Mouse (Mus musculus): Measurements from ENCODE around the gene Gucy2c. TPM values are rescaled to one million over a fixed set of nuclear protein-coding genes. Genes with fewer than 3 reads are reported as not detected.

The Gucy2c gene
- polyA plus RNA-seq (2015; fragmentation: Nextera tagmentation; extraction: Ambion mirVana): 0.97 and 1.6 TPM in 2 replicates

DNA sequence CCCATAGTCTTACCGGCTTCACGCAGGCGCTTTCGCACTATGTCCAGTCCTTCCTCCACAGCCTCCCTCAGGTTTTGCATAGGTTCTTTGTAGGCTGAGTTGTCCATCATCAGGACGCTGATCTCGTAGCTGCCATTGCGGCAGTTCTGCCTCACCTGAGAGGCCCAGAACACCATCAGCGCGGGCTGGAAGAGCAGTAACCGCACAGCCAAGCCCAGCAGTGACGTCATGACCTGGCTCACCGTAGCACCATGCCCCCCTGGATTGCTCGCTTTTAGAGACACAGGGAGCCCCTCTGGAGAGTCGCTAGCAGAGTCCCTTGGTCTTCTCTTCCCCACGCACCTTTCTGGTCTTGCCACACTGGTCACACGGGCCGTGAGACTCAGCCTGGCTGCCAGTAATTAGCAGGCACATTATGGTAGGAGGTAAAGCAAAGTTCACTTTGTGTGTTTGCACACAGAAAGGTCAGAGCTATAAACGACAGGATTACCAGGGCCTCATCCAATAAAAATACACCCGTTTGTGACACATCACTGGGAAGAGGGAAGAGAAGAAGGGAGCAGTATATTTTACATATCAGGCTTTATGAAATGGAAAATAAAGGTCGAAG is at the start of gene Gucy2c:
Gene Gucy2c (minus strand): TSS at position 389 of the 610 bp plus-strand sequence.
- Histone ChIP-seq H3K4me3 (no peak within 1 kb of the TSS), H3K9me3 (no peaks in the 10 kb centered on the region), H3K4me1 (no peaks in the 10 kb centered on the region), H3K4me2 (no peak within 1 kb of the TSS), H3K27me3 (replicated peaks) (no peaks in the 10 kb centered on the region), H3K9ac (no peak within 1 kb of the TSS), H3K27ac (no peak within 1 kb of the TSS), H3K36me3 (replicated peaks) (no peaks in the 10 kb centered on the region)
- 82% methylated on average over 20 of the region's 20 CpGs for WGBS
- ATAC-seq (replicated peaks): no peak

GRCm38 (mm10) chr6:136828681-136829080 is 47.1 kb upstream of the Gucy2c start:
- H3K4me1 ChIP-seq: peaks cover 12% of the 10 kb centered on the region
- peaks cover 13% of the 10 kb centered on the region for H3K27me3 ChIP-seq (replicated peaks)
- H3K9me3 ChIP-seq: no peaks in the 10 kb centered on the region
- peak overlapping the region; percentile 85 for H3K4me3 ChIP-seq
- peak overlapping the region; percentile 92 for H3K27ac ChIP-seq
- no peak for ATAC-seq (replicated peaks)
- peak overlapping the region; percentile 61 for H3K4me2 ChIP-seq
- H3K36me3 ChIP-seq (replicated peaks): peaks cover 9% of the 10 kb centered on the region; the same call in 1 of the 2 replicates
- 35% methylated on average over 4 of the region's 4 CpGs for WGBS
- H3K9ac ChIP-seq: peak overlapping the region; percentile 62

- Histone ChIP-seq H3K9me3 (no peaks in the 10 kb centered on the region), H3K27me3 (replicated peaks) (peaks cover 13% of the 10 kb centered on the region), H3K4me1 (peaks cover 12% of the 10 kb centered on the region), H3K9ac (peak within 1 kb of the TSS; percentile 92), H3K4me3 (peak within 1 kb of the TSS; percentile 85), H3K36me3 (replicated peaks) (peaks cover 11% of the 10 kb centered on the region; the same call in 1 of the 2 replicates), H3K27ac (peak within 1 kb of the TSS; percentile 92), H3K4me2 (peak within 1 kb of the TSS; percentile 67)
- peak; percentile 100 for ATAC-seq (replicated peaks)
- under 1% methylated on average over 45 of the region's 45 CpGs for WGBS
Measured at GRCm38 (mm10) chr6:136827881-136828561, 46.5 kb upstream of the Gucy2c start, which contains the start of gene Wbp11. Gene Wbp11, minus strand, starts transcription at chr6:136828233.

DNA sequence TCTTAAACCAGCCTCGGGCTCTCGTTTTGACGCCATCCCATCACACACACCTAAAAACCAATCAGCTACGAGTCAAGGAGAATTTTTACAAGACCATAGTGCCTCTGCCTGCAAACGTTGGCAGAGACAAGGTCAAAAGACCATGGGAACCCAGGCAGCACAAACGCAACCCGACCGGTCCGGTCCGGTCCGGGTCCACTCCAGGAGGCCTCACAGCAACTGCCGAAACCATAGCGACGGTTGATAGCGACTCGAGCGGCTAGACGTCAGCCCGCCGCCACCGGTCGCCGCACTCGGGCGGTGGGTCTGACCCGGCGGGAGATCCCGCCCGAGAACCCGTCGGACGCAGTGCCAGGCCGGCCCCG is 45.9 kb upstream of the Gucy2c start, which contains the start of gene BC049715:
Gene BC049715 (plus strand): TSS at position 111 of the 365 bp plus-strand sequence.
- Histone ChIP-seq H3K4me3 (peak within 1 kb of the TSS; percentile 85), H3K27ac (peak within 1 kb of the TSS; percentile 92), H3K27me3 (replicated peaks) (peaks cover 13% of the 10 kb centered on the region), H3K36me3 (replicated peaks) (peaks cover 17% of the 10 kb centered on the region; the same call in 1 of the 2 replicates), H3K9me3 (no peaks in the 10 kb centered on the region), H3K9ac (peak within 1 kb of the TSS; percentile 92), H3K4me1 (peaks cover 12% of the 10 kb centered on the region), H3K4me2 (peak within 1 kb of the TSS; percentile 67)
- under 1% methylated on average over 34 of the region's 34 CpGs for WGBS
- peak; percentile 15; the same call in 1 of the 2 replicates for ATAC-seq (replicated peaks)

DNA sequence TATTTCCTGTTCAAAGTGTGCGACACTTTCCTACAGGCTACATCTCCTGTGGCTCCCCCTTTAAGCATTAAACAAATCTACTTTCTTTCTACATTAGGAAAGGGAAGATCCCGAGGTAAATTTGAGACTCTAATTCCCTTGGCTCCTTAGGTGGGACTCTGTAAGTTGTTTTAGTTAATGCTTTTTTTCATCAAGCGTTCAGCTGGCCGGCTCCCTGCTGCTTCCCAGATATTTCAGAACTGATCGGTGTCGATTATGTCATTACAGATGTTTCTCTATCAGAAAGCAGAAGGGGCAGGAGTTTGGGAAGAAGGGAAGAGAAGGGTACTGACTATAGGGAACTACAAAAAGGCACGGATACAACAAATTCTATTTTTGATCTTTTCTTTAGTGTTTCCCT is 45.6 kb upstream of the Gucy2c start:
- 17% methylated on average over 7 of the region's 7 CpGs for WGBS
- Histone ChIP-seq H3K4me3 (peak overlapping the region; percentile 85), H3K9ac (peak overlapping the region; percentile 92), H3K36me3 (replicated peaks) (peaks cover 20% of the 10 kb centered on the region; the same call in 1 of the 2 replicates), H3K27me3 (replicated peaks) (peaks cover 13% of the 10 kb centered on the region), H3K27ac (no peak overlapping the region), H3K4me2 (peak overlapping the region; percentile 67), H3K9me3 (no peaks in the 10 kb centered on the region), H3K4me1 (peaks cover 12% of the 10 kb centered on the region)
- no peak for ATAC-seq (replicated peaks)

DNA sequence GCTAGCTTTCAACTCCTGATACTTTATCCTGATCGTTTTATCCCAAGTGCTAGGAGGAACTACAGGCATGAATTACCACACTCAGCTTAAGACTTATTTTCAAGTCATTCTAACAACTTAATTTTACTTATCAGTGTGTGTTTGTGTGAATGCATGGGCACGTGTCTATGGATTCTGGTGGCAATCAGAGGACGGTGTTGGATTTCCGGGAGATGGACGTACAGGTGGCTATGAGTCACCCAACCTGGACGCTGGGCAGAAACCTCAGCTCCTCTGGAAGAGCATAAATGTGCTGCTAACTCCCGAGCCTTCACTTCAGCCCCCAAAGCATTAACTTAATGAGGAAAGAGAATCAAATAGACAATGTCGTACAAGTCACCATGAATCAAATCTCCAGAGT is 43.4 kb upstream of the Gucy2c start:
- no peak for ATAC-seq (replicated peaks)
- Histone ChIP-seq H3K27me3 (replicated peaks) (no peaks in the 10 kb centered on the region), H3K36me3 (replicated peaks) (peaks cover 42% of the 10 kb centered on the region), H3K4me2 (no peak overlapping the region), H3K4me3 (no peak overlapping the region), H3K9me3 (no peaks in the 10 kb centered on the region), H3K4me1 (peaks cover 12% of the 10 kb centered on the region), H3K27ac (no peak overlapping the region), H3K9ac (no peak overlapping the region)
- 96% methylated on average over 8 of the region's 8 CpGs for WGBS

DNA sequence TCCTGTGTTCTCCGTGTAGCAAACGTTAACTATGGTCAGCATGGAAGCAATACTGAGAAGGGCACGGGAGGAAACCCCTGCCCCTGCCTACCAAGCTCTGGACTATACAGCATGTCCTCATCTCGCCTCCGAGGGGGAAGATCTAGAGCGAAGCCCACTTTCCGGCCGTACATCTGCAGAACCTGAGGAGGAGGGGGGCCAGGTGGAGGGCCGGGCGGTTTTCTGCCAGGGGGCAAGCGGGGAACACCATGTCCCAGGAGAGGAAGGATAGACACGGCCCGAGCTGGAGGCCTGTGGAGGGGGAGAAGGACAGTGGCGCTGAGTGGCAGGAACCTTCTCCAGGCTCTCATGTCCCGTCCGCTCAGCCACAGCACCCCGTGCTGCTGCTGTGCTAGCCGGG is 39.5 kb upstream of the Gucy2c start:
- H3K4me3 ChIP-seq: no peak overlapping the region
- H3K9ac ChIP-seq: no peak overlapping the region
- H3K4me2 ChIP-seq: no peak overlapping the region
- no peaks in the 10 kb centered on the region for H3K4me1 ChIP-seq
- peaks cover 67% of the 10 kb centered on the region for H3K36me3 ChIP-seq (replicated peaks)
- H3K9me3 ChIP-seq: no peaks in the 10 kb centered on the region
- H3K27me3 ChIP-seq (replicated peaks): no peaks in the 10 kb centered on the region
- WGBS: 96% methylated on average over 18 of the region's 18 CpGs
- no peak overlapping the region for H3K27ac ChIP-seq
- no peak for ATAC-seq (replicated peaks)

- no peak for ATAC-seq (replicated peaks)
- no peak overlapping the region for H3K4me3 ChIP-seq
Measured at GRCm38 (mm10) chr6:136820381-136820780, 38.8 kb upstream of the Gucy2c start.

GRCm38 (mm10) chr6:136817549-136817948 is 36.0 kb upstream of the Gucy2c start:
- Histone ChIP-seq H3K36me3 (replicated peaks) (peaks cover 79% of the 10 kb centered on the region), H3K27ac (no peak overlapping the region), H3K27me3 (replicated peaks) (no peaks in the 10 kb centered on the region), H3K4me1 (no peaks in the 10 kb centered on the region), H3K4me2 (no peak overlapping the region), H3K9ac (no peak overlapping the region), H3K9me3 (no peaks in the 10 kb centered on the region), H3K4me3 (no peak overlapping the region)
- no peak for ATAC-seq (replicated peaks)
- WGBS: 92% methylated on average over 3 of the region's 3 CpGs

More at GRCm38 (mm10) chr6:136820381-136820780, 38.8 kb upstream of the Gucy2c start:
- 97% methylated on average over 21 of the region's 21 CpGs for WGBS
- H3K9me3 ChIP-seq: no peaks in the 10 kb centered on the region
- no peaks in the 10 kb centered on the region for H3K27me3 ChIP-seq (replicated peaks)
- H3K4me1 ChIP-seq: no peaks in the 10 kb centered on the region
- no peak overlapping the region for H3K27ac ChIP-seq
- no peak overlapping the region for H3K9ac ChIP-seq
- H3K36me3 ChIP-seq (replicated peaks): peaks cover 74% of the 10 kb centered on the region
- no peak overlapping the region for H3K4me2 ChIP-seq

DNA sequence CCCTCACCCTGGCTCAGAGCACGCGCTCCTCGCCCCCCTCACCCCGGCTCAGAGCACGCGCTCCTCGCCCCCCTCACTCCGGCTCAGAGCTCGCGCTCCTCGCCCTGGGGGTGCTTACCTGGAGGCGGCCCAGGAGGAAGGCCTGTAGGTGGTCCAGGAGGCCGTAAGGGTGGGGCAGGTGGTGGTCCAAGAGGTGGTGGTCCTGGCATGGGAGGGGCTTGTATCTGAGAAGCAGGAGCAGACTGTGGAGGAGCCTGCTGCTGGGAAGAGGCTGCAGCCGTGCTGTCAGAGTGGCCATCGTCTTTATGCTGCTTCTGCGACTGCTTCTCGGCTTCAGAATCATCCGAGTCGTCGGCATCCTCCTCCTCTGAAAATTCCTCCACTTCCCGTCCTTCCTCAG is 35.3 kb upstream of the Gucy2c start:
- 95% methylated on average over 21 of the region's 21 CpGs for WGBS
- H3K9me3 ChIP-seq: no peaks in the 10 kb centered on the region
- H3K27ac ChIP-seq: no peak overlapping the region

GRCm38 (mm10) chr6:136815381-136815780 is 33.8 kb upstream of the Gucy2c start:
- ATAC-seq (replicated peaks): no peak
- WGBS: 95% methylated on average over 7 of the region's 7 CpGs
- H3K36me3 ChIP-seq (replicated peaks): peaks cover 63% of the 10 kb centered on the region
- H3K27me3 ChIP-seq (replicated peaks): no peaks in the 10 kb centered on the region
- H3K4me3 ChIP-seq: no peak overlapping the region
- no peak overlapping the region for H3K9ac ChIP-seq
- H3K9me3 ChIP-seq: no peaks in the 10 kb centered on the region
- H3K4me2 ChIP-seq: no peak overlapping the region
- H3K27ac ChIP-seq: no peak overlapping the region
- no peaks in the 10 kb centered on the region for H3K4me1 ChIP-seq

More for the DNA sequence above, 35.3 kb upstream of the Gucy2c start:
- H3K9ac ChIP-seq: no peak overlapping the region
- no peak overlapping the region for H3K4me3 ChIP-seq
- no peaks in the 10 kb centered on the region for H3K4me1 ChIP-seq
- no peak for ATAC-seq (replicated peaks)
- no peaks in the 10 kb centered on the region for H3K27me3 ChIP-seq (replicated peaks)
- no peak overlapping the region for H3K4me2 ChIP-seq
- H3K36me3 ChIP-seq (replicated peaks): peaks cover 78% of the 10 kb centered on the region

GRCm38 (mm10) chr6:136813117-136813516 is 31.6 kb upstream of the Gucy2c start:
- Histone ChIP-seq H3K4me2 (no peak overlapping the region), H3K27me3 (replicated peaks) (no peaks in the 10 kb centered on the region), H3K4me3 (no peak overlapping the region), H3K27ac (no peak overlapping the region), H3K9me3 (no peaks in the 10 kb centered on the region), H3K4me1 (peaks cover 14% of the 10 kb centered on the region), H3K36me3 (replicated peaks) (peaks cover 51% of the 10 kb centered on the region), H3K9ac (no peak overlapping the region)
- 51% methylated on average over 4 of the region's 4 CpGs for WGBS
- no peak for ATAC-seq (replicated peaks)
